Mouse (Mus musculus) heart, postnatal 4 days (tissue): ENCODE data around the gene Tacr1. TPM values are rescaled to one million over a fixed set of nuclear protein-coding genes. Genes with fewer than 3 reads are reported as not detected.
"Not testable (repeated sequence)": the region's sequence is repeated elsewhere in the genome, so short reads cannot be mapped to it uniquely, and the experiment has no call there.

Source experiments
- DNase-seq: peaks from one replicate; pipeline ENCODE4 v3.0.0; 2021
- total RNA-seq, 2 experiments: library from RNA; stranded (reverse); gene quantifications; 2 replicates each; pipeline ENCODE4 v1.2.3; 2021

The Tacr1 gene
- total RNA-seq = under 1 TPM in 1 of 2 experiments, not detected in 1; 0.12 TPM

DNA sequence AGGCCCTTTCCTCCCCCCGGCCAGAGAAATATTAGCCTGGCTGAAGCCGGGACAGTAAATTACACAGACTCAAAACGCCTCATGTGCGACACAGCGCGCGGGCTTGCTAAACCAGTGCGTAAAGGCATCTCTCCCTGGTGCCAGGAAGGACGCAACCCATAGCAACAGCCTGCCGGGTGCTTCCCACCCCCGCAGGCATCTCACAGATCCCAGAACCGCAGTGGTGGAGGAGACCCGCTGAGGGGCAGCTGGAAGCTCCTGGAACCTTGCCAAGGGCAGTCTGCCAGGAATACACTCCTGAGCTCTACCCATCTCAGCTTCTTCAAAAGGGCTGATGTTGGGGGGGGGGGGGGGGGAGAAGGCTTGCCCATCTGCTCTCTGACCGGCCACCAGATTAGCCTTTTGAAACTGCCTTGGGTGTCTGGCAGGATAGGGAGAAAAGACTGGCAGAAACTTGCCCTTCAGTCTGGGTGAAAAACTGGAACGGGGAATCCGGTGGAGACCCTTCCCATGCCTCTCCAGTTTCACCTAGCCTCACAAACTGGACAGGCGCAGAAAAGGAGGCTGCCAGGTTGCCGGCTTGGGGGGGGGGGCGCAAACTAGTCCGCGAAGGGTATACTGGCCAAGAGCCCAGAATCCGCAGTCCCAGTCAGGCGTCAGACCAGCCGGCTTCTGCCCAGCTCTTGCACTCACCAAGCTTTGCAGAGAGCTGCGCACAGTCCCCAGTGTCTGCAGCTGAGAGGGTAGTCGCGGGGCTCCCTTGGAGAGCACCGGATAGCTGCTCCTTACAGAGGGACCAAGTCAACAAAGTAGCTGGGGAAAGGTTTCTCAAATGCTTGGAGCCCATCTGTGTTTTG lies at the start of gene Tacr1:
Gene Tacr1 (plus strand): TSS at position 740 of the 857 bp plus-strand sequence.
- peak; percentile 18 for DNase-seq

DNA sequence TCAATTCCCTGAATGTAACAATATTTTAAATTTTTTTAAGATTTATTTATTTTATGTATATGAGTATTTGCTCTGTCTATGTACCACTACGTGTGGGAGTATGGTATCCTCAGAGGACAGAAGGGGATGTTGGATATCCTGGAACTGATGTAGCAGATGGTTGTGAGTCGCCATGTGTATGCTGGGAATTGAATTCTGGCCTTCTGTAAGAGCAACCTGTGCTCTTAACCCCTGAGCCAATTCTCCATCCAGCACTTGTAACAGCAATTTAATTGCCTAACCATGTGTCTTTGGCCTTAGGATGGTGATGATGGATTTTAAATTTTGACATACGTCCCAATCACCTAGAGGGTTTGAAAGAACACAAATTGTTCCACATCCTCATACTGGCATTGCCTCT lies 26.0 kb upstream of the Tacr1 start:
- DNase-seq = no peak

GRCm38 (mm10) chr6:82383556-82383955 lies 18.6 kb upstream of the Tacr1 start:
- no peak for DNase-seq

- DNase-seq = peak; percentile 35
Observed at GRCm38 (mm10) chr6:82402501-82403495, 664 bp downstream of the Tacr1 start.

GRCm38 (mm10) chr6:82418367-82418766 lies 16.2 kb downstream of the Tacr1 start:
- DNase-seq = no peak

GRCm38 (mm10) chr6:82420222-82420621 lies 18.1 kb downstream of the Tacr1 start:
- no peak for DNase-seq

GRCm38 (mm10) chr6:82428890-82429289 lies 26.8 kb downstream of the Tacr1 start:
- DNase-seq = no peak

GRCm38 (mm10) chr6:82429766-82430165 lies 27.6 kb downstream of the Tacr1 start:
- no peak for DNase-seq

DNA sequence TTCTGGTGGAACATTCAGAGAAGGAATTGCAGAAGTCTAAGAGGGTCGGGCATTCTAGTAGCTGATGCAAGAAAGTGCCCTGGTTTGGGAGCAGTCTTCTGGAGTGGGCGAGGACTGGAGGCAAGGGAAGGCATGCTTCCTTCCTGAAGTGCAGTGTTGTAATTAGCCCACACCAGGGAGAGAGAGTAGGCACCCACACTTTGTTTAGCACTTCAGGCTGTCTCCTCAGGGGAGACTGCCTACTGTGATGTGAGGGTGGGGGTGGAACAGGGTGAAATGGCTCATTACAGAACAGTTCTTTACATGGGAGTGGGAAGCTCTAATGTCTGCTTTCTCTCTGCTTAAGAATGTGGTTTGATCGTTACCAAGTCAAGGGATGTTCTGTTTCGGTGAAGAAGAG lies 35.0 kb downstream of the Tacr1 start:
- no peak for DNase-seq

DNA sequence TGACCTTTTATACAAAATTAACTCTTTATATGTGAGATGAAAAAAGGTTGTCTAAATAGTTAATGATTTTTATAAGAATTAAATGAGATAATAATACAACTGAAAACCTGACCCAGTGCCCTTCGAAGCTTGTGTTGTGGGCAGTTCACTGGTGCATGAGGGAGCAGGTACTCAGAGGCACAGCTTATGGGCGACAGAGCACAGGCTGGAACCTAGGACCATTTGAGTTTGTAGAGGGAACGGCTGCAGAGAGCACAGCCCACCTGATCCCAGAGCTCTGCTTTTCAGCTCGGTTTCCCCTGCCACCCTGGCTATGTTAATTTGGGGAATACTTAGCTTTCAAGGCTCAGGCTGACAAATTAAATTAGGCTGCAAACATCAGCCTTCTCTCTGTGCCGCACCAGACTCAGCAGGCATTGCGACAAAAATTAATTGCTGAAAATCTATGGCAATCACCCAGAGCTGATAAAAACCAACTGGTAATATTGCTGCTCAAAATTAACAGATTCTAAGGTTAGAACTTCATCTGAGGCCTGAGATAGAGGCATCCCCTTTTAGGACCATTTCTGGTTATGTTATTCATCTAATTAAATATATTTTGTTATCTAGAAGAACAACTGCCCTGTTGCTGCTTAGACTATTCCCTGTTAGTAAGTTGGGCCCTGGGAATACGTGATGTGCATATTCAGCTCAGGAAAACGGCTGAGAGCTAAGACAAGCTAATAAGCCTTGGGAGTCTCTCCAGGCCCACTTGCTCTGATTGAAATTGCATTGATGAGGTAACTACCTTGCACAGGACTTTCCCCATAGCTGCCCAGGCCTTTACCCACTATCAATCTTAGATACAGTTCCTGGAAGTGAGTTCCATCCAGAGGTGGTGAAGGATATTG lies 50.3 kb downstream of the Tacr1 start:
- DNase-seq = not testable (repeated sequence)

DNA sequence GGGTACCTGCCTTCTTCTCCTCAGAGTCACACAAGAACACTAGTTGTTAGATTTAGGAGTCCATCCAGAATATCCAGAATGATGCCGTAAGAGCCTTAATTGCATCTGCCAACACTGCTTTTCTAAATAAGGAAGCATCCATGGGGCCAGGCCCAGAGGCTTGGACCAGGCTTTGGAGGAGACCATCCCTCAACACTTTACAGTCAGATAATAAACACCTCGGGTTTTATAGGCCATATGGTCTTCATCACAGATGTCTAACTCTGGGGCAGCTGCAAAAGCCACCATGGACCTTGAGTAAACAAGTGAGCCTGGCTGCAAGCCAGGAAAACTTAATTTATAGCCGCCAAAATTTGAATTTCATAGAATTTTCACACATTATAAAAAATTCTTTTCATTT lies 53.1 kb downstream of the Tacr1 start:
- peak; percentile 5 for DNase-seq

DNA sequence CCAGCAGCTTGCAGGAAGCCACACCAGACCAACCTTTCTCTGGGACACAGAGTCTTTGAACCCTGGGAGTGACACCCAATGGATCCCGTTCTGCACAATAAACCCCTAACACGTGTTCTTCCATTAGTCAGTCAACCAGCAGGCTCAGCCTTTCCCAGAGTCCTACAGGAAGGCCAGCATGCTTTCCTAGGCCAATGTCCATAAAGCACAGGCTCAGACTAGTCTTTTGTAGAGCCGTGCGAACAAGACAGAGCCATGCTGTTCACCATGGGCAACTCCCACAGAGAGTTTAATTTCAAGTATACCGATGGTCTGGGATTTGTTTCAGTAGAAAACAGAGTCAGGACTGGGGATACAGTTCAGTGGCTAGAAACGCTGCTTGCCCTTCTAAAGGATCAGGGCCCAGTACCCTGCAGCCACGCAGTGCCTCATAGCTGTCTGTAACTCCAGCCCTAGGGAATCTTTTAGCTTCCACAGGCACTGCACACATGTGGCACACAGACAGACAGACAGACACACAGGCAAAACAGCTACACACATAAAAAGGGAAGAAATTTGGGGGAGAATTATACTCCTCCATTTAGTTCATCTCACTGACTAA lies 55.1 kb downstream of the Tacr1 start:
- DNase-seq = no peak

- peak; percentile 16 for DNase-seq
Observed at GRCm38 (mm10) chr6:82458762-82459389, 56.7 kb downstream of the Tacr1 start.

GRCm38 (mm10) chr6:82463171-82463570 lies 61.0 kb downstream of the Tacr1 start:
- no peak for DNase-seq

DNA sequence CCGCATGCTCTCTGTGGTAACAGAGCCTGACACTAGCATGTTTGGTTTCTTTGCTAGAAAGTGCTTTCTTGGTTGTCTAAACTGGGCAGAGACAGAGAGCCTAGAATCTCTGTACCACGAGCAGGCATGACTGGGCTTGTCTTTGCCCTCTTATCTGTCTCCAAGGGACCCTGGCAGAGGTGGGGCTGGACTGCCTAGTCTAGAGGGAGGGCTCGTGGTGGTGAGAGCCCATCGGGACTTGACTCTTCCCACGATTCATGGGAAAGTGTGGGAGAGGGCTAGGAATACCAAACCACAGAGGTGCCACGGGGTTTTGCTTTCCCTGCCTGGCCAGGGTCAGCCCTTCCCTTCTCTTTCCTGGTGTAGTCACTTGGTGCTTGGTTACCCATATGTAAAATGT lies 72.3 kb downstream of the Tacr1 start:
- DNase-seq = no peak

GRCm38 (mm10) chr6:82483842-82484241 lies 81.7 kb downstream of the Tacr1 start:
- DNase-seq = no peak

DNA sequence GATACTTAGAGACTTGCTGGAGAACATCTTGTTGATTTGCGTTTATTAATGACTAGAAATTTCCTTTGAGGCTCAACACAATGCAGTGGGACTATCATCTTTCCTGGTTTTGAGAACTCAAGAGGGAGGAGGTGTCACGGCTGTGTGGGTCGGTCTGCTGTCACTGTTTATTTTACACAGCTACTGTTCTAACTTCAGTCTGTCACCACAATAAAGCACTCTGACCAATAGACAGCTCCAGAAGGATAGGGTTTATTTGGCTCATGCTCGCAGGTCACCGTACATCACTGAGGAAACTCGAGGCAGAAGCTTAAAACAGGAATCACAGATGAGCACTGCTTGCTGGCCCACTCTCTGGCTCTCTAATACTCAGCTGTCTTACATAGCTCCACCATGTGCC lies 92.3 kb downstream of the Tacr1 start:
- DNase-seq = no peak

DNA sequence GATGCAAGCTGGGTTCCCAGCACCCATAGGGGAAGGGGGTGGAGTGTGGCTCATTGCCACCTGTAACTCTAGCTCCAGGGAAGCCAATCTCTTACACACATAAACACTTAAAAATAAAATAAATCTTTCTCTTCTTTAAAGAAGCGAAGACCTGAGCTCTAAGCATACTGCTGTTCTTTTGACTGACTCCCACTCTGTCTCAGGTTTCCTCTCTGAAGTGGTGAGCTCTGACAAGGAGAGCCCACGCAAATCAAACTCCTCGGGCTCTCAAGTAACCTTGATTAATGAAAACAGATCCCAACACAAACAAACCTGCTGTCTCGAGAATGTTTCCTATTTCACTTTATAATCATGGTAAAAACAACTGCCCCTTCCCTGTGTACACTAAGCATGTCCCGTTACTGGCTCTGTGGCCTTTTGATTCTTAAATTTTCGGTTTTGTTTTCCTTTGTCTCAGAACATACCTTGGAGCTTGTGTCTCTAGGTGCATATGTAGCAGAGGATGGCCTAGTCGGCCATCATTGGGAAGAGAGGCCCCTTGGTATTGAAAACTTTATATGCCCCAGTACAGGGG lies 108.8 kb downstream of the Tacr1 start:
- DNase-seq = no peak

GRCm38 (mm10) chr6:82519626-82520025 lies 117.5 kb downstream of the Tacr1 start:
- DNase-seq = no peak

DNA sequence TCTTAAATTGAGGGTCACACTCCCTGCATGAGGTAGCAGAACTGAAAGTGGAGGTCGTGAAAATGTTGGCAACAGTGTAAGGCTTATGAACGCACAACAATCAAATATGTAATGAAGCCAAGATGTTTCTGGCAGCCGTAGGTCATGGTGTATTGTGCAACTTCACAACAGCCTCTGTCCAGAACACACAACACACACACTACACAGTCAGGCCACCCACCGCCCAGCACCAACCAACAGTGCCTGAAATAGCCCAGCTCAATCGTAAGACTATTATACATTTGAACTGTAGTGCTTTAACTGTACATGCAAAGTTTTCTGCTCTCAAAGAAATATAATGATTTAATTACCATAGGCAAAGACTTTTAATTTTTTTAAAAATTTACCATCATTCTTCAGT lies 120.4 kb downstream of the Tacr1 start:
- no peak for DNase-seq
